Mouse (Mus musculus): ENCODE measurements at regions not wholly inside any gene's neighbourhood (a gene's known extent, or its start where the extent isn't known, plus 50 kb on each side); places are given as distances from the start of the nearest gene placed in this dataset.

- CTCF ChIA-PET = no interaction called here
Measured at GRCm38 (mm10) chr15:36919704-36920103, 87.9 kb downstream of the Zfp706 start.

- CTCF ChIA-PET = no interaction called here
Measured at GRCm38 (mm10) chr15:36919209-36919608, 88.4 kb downstream of the Zfp706 start.

GRCm38 (mm10) chr15:36916998-36917397 is 90.6 kb downstream of the Zfp706 start:
- CTCF ChIA-PET = no interaction called here

GRCm38 (mm10) chr15:36914239-36915100 is 93.1 kb downstream of the Zfp706 start:
- CTCF ChIA-PET = no interaction called here

GRCm38 (mm10) chr15:36913308-36913707 is 94.3 kb downstream of the Zfp706 start:
- CTCF ChIA-PET = no interaction called here

GRCm38 (mm10) chr15:36910272-36910671 is 97.3 kb downstream of the Zfp706 start:
- CTCF ChIA-PET = no interaction called here

GRCm38 (mm10) chr15:36909494-36909893 is 98.1 kb downstream of the Zfp706 start:
- CTCF ChIA-PET = no interaction called here

GRCm38 (mm10) chr15:36906789-36907188 is 100.8 kb downstream of the Zfp706 start:
- CTCF ChIA-PET = no interaction called here

- CTCF ChIA-PET = no interaction called here
Measured at GRCm38 (mm10) chr15:36906052-36906451, 101.5 kb downstream of the Zfp706 start.

- CTCF ChIA-PET = interaction anchor here (0.7 kb wide), 1 partner anchor 67 kb away, joined by 5 read pairs; no protein-coding TSS in a partner anchor
Measured at GRCm38 (mm10) chr15:36903922-36904321, 103.7 kb downstream of the Zfp706 start.

- CTCF ChIA-PET = interaction anchor here (0.7 kb wide), 1 partner anchor 68 kb away, joined by 5 read pairs; no protein-coding TSS in a partner anchor
Measured at GRCm38 (mm10) chr15:36903309-36903708, 104.3 kb downstream of the Zfp706 start.

- CTCF ChIA-PET = interaction anchor here (0.6 to 0.7 kb wide), 2 partner anchors 100 to 111 kb away, joined by 3 read pairs; no protein-coding TSS in a partner anchor
Measured at GRCm38 (mm10) chr15:36901830-36902285, 105.7 kb downstream of the Zfp706 start.

GRCm38 (mm10) chr15:36901350-36901749 is 106.2 kb downstream of the Zfp706 start:
- CTCF ChIA-PET = no interaction called here

GRCm38 (mm10) chr15:36900940-36901339 is 106.6 kb downstream of the Zfp706 start:
- CTCF ChIA-PET = no interaction called here

- CTCF ChIA-PET = no interaction called here
Measured at GRCm38 (mm10) chr15:36899882-36900281, 107.7 kb downstream of the Zfp706 start.

- CTCF ChIA-PET = no interaction called here
Measured at GRCm38 (mm10) chr15:36898857-36899523, 108.6 kb downstream of the Zfp706 start.

GRCm38 (mm10) chr15:36898326-36898725 is 109.2 kb downstream of the Zfp706 start:
- CTCF ChIA-PET = no interaction called here

GRCm38 (mm10) chr15:36896265-36896664 is 111.3 kb downstream of the Zfp706 start:
- CTCF ChIA-PET = no interaction called here

GRCm38 (mm10) chr15:36895031-36895430 is 112.5 kb downstream of the Zfp706 start:
- CTCF ChIA-PET = no interaction called here

- CTCF ChIA-PET = interaction anchor here (0.7 kb wide), 1 partner anchor 108 kb away, joined by 5 read pairs; no protein-coding TSS in a partner anchor
Measured at GRCm38 (mm10) chr15:36893407-36893969, 114.1 kb downstream of the Zfp706 start.

GRCm38 (mm10) chr15:36892576-36893205 is 114.9 kb downstream of the Zfp706 start:
- CTCF ChIA-PET = no interaction called here

- CTCF ChIA-PET = interaction anchor here (0.6 kb wide), 1 partner anchor 43 kb away, joined by 3 read pairs; no protein-coding TSS in a partner anchor
Measured at GRCm38 (mm10) chr15:36891851-36892250, 115.7 kb downstream of the Zfp706 start.
